Mouse (Mus musculus): ENCODE measurements at regions not wholly inside any gene's neighbourhood (a gene's known extent, or its start where the extent isn't known, plus 50 kb on each side); places are given as distances from the start of the nearest gene placed in this dataset.

- Histone ChIP-seq H3K9me3 (ENCODE audit: control insufficient read depth, low read length) (no peaks in the 10 kb centered on the region), H3K4me2 (ENCODE audit: low read depth, severe bottlenecking) (peak overlapping the region; percentile 39; the same call in 1 of the 2 replicates), H3K9ac (ENCODE audit: low read length) (no peak overlapping the region), H3K36me3 (ENCODE audit: control insufficient read depth, insufficient read depth, low read length) (no peaks in the 10 kb centered on the region), H3K4me3 (ENCODE audit: low read depth, low read length) (no peak overlapping the region), H3K27me3 (ENCODE audit: control insufficient read depth, insufficient read depth, low read length) (peaks cover 47% of the 10 kb centered on the region), H3K27ac (replicated peaks; ENCODE audit: low read depth, low read length) (no peak overlapping the region), H3K4me1 (ENCODE audit: control insufficient read depth, insufficient read depth, low read length) (0 out of 2 replicates have a peak, but pooled peaks cover 4% of the 10 kb centered on the region)
- ATAC-seq (ENCODE audit: insufficient number of reproducible peaks, low FRiP score, low TSS enrichment, low read depth) (no peak), DNase-seq (ENCODE audit: low spot score) (peak; percentile 61)
- under 1% methylated on average over 18 of the region's 18 CpGs for WGBS
These were observed 468.4 kb downstream of the Vrk1 start for GRCm38 (mm10) chr12:106478381-106478781.

- WGBS = under 1% methylated on average over 24 of the region's 24 CpGs
- no peak overlapping the region for H3K4me3 ChIP-seq (ENCODE audit: low read depth, low read length)
- 0 out of 2 replicates have a peak, but pooled peaks cover 4% of the 10 kb centered on the region for H3K4me1 ChIP-seq (ENCODE audit: control insufficient read depth, insufficient read depth, low read length)
These were observed 469.2 kb downstream of the Vrk1 start for GRCm38 (mm10) chr12:106479067-106479877.

GRCm38 (mm10) chr12:106479878-106480194 lies 469.8 kb downstream of the Vrk1 start:
- DNase-seq (ENCODE audit: low spot score) (no peak), ATAC-seq (ENCODE audit: insufficient number of reproducible peaks, low FRiP score, low TSS enrichment, low read depth) (no peak)
- Histone ChIP-seq H3K4me3 (ENCODE audit: low read depth, low read length) (no peak overlapping the region), H3K4me1 (ENCODE audit: control insufficient read depth, insufficient read depth, low read length) (0 out of 2 replicates have a peak, but pooled peaks cover 4% of the 10 kb centered on the region), H3K36me3 (ENCODE audit: control insufficient read depth, insufficient read depth, low read length) (no peaks in the 10 kb centered on the region), H3K9me3 (ENCODE audit: control insufficient read depth, low read length) (no peaks in the 10 kb centered on the region), H3K4me2 (ENCODE audit: low read depth, severe bottlenecking) (no peak overlapping the region), H3K9ac (ENCODE audit: low read length) (no peak overlapping the region), H3K27ac (replicated peaks; ENCODE audit: low read depth, low read length) (no peak overlapping the region), H3K27me3 (ENCODE audit: control insufficient read depth, insufficient read depth, low read length) (peaks cover 47% of the 10 kb centered on the region)
- WGBS = 6% methylated on average over 6 of the region's 6 CpGs

More at GRCm38 (mm10) chr12:106479067-106479877, 469.2 kb downstream of the Vrk1 start:
- no peak for ATAC-seq (ENCODE audit: insufficient number of reproducible peaks, low FRiP score, low TSS enrichment, low read depth)
- H3K27me3 ChIP-seq (ENCODE audit: control insufficient read depth, insufficient read depth, low read length) = peaks cover 47% of the 10 kb centered on the region
- H3K4me2 ChIP-seq (ENCODE audit: low read depth, severe bottlenecking) = no peak overlapping the region; the same call in 1 of the 2 replicates
- H3K36me3 ChIP-seq (ENCODE audit: control insufficient read depth, insufficient read depth, low read length) = no peaks in the 10 kb centered on the region
- H3K9me3 ChIP-seq (ENCODE audit: control insufficient read depth, low read length) = no peaks in the 10 kb centered on the region
- no peak overlapping the region for H3K9ac ChIP-seq (ENCODE audit: low read length)
- H3K27ac ChIP-seq (replicated peaks; ENCODE audit: low read depth, low read length) = no peak overlapping the region
- DNase-seq (ENCODE audit: low spot score) = peak; percentile 47

- peaks cover 47% of the 10 kb centered on the region for H3K27me3 ChIP-seq (ENCODE audit: control insufficient read depth, insufficient read depth, low read length)
- H3K4me1 ChIP-seq (ENCODE audit: control insufficient read depth, insufficient read depth, low read length) = 0 out of 2 replicates have a peak, but pooled peaks cover 4% of the 10 kb centered on the region
- no peak overlapping the region for H3K9ac ChIP-seq (ENCODE audit: low read length)
- no peak overlapping the region for H3K27ac ChIP-seq (replicated peaks; ENCODE audit: low read depth, low read length)
- H3K9me3 ChIP-seq (ENCODE audit: control insufficient read depth, low read length) = no peaks in the 10 kb centered on the region
- H3K4me3 ChIP-seq (ENCODE audit: low read depth, low read length) = no peak overlapping the region
- 22% methylated on average over 12 of the region's 12 CpGs for WGBS
- no peak for ATAC-seq (ENCODE audit: insufficient number of reproducible peaks, low FRiP score, low TSS enrichment, low read depth)
- H3K36me3 ChIP-seq (ENCODE audit: control insufficient read depth, insufficient read depth, low read length) = no peaks in the 10 kb centered on the region
- no peak overlapping the region for H3K4me2 ChIP-seq (ENCODE audit: low read depth, severe bottlenecking)
- peak; percentile 30 for DNase-seq (ENCODE audit: low spot score)
These were observed 470.4 kb downstream of the Vrk1 start for GRCm38 (mm10) chr12:106480281-106481060.

- Histone ChIP-seq H3K9ac (ENCODE audit: low read length) (no peak overlapping the region), H3K9me3 (ENCODE audit: control insufficient read depth, low read length) (no peaks in the 10 kb centered on the region), H3K27ac (replicated peaks; ENCODE audit: low read depth, low read length) (no peak overlapping the region), H3K4me3 (ENCODE audit: low read depth, low read length) (no peak overlapping the region), H3K4me2 (ENCODE audit: low read depth, severe bottlenecking) (no peak overlapping the region), H3K36me3 (ENCODE audit: control insufficient read depth, insufficient read depth, low read length) (no peaks in the 10 kb centered on the region), H3K27me3 (ENCODE audit: control insufficient read depth, insufficient read depth, low read length) (no peaks in the 10 kb centered on the region), H3K4me1 (ENCODE audit: control insufficient read depth, insufficient read depth, low read length) (no peaks in the 10 kb centered on the region)
- DNase-seq (ENCODE audit: low spot score) (no peak), ATAC-seq (ENCODE audit: insufficient number of reproducible peaks, low FRiP score, low TSS enrichment, low read depth) (no peak)
- 60% methylated on average over 12 of the region's 12 CpGs for WGBS
These were observed 491.7 kb downstream of the Vrk1 start for GRCm38 (mm10) chr12:106501622-106502327.

GRCm38 (mm10) chr12:106504285-106504684 lies 494.3 kb downstream of the Vrk1 start:
- no peak overlapping the region for H3K4me2 ChIP-seq (ENCODE audit: low read depth, severe bottlenecking)
- H3K27me3 ChIP-seq (ENCODE audit: control insufficient read depth, insufficient read depth, low read length) = no peaks in the 10 kb centered on the region
- DNase-seq (ENCODE audit: low spot score) = no peak
- no peaks in the 10 kb centered on the region for H3K9me3 ChIP-seq (ENCODE audit: control insufficient read depth, low read length)
- H3K4me3 ChIP-seq (ENCODE audit: low read depth, low read length) = no peak overlapping the region
- 91% methylated on average over 8 of the region's 8 CpGs for WGBS
- no peak overlapping the region for H3K9ac ChIP-seq (ENCODE audit: low read length)
- H3K36me3 ChIP-seq (ENCODE audit: control insufficient read depth, insufficient read depth, low read length) = no peaks in the 10 kb centered on the region
- H3K27ac ChIP-seq (replicated peaks; ENCODE audit: low read depth, low read length) = no peak overlapping the region
- no peaks in the 10 kb centered on the region for H3K4me1 ChIP-seq (ENCODE audit: control insufficient read depth, insufficient read depth, low read length)
- ATAC-seq (ENCODE audit: insufficient number of reproducible peaks, low FRiP score, low TSS enrichment, low read depth) = no peak

- Histone ChIP-seq H3K4me3 (ENCODE audit: low read depth, low read length) (no peak overlapping the region), H3K27me3 (ENCODE audit: control insufficient read depth, insufficient read depth, low read length) (no peaks in the 10 kb centered on the region), H3K4me2 (ENCODE audit: low read depth, severe bottlenecking) (no peak overlapping the region), H3K9me3 (ENCODE audit: control insufficient read depth, low read length) (no peaks in the 10 kb centered on the region), H3K27ac (replicated peaks; ENCODE audit: low read depth, low read length) (no peak overlapping the region), H3K4me1 (ENCODE audit: control insufficient read depth, insufficient read depth, low read length) (0 out of 2 replicates have a peak, but pooled peaks cover 3% of the 10 kb centered on the region), H3K36me3 (ENCODE audit: control insufficient read depth, insufficient read depth, low read length) (no peaks in the 10 kb centered on the region), H3K9ac (ENCODE audit: low read length) (no peak overlapping the region)
- no peak for DNase-seq (ENCODE audit: low spot score)
- WGBS = 68% methylated on average over 11 of the region's 11 CpGs
- no peak for ATAC-seq (ENCODE audit: insufficient number of reproducible peaks, low FRiP score, low TSS enrichment, low read depth)
These were observed 504.0 kb downstream of the Vrk1 start for GRCm38 (mm10) chr12:106514057-106514456.

GRCm38 (mm10) chr12:106515257-106515788 lies 505.3 kb downstream of the Vrk1 start:
- WGBS = 73% methylated on average over 17 of the region's 17 CpGs
- no peaks in the 10 kb centered on the region for H3K9me3 ChIP-seq (ENCODE audit: control insufficient read depth, low read length)
- no peak overlapping the region for H3K4me2 ChIP-seq (ENCODE audit: low read depth, severe bottlenecking)
- no peaks in the 10 kb centered on the region for H3K27me3 ChIP-seq (ENCODE audit: control insufficient read depth, insufficient read depth, low read length)
- ATAC-seq (ENCODE audit: insufficient number of reproducible peaks, low FRiP score, low TSS enrichment, low read depth) (no peak), DNase-seq (ENCODE audit: low spot score) (no peak)
- H3K4me3 ChIP-seq (ENCODE audit: low read depth, low read length) = no peak overlapping the region
- no peaks in the 10 kb centered on the region for H3K36me3 ChIP-seq (ENCODE audit: control insufficient read depth, insufficient read depth, low read length)
- H3K4me1 ChIP-seq (ENCODE audit: control insufficient read depth, insufficient read depth, low read length) = 0 out of 2 replicates have a peak, but pooled peaks cover 3% of the 10 kb centered on the region
- no peak overlapping the region for H3K27ac ChIP-seq (replicated peaks; ENCODE audit: low read depth, low read length)
- no peak overlapping the region for H3K9ac ChIP-seq (ENCODE audit: low read length)

Measured in limb, embryonic 11.5 days (tissue).